Mouse (Mus musculus) intestine, postnatal 0 days (tissue): Measurements from ENCODE around the gene B3galt1. TPM values are rescaled to one million over a fixed set of nuclear protein-coding genes. Genes with fewer than 3 reads are reported as not detected.

Experiments used
- ATAC-seq: fragments of 200-750 bp; cut with Nextera tagmentation; 2 replicates; pipeline ENCODE4 v1.8.0; 2017; ENCODE audit warnings: mild to moderate bottlenecking, moderate TSS enrichment, moderate library complexity
- H3K27ac ChIP-seq: fragments of 300-500 bp; sonication (generic); 2 replicates; pipeline ENCODE4 v1.5.1; 2014; ENCODE audit warnings: mild to moderate bottlenecking, low read depth, low read length, moderate library complexity
- H3K27me3 ChIP-seq: fragments of 300-500 bp; sonication (generic); replicated peaks from 2 replicates; pipeline ENCODE4 v1.6.1; 2014; ENCODE audit warnings: low read length, mixed read lengths; ENCODE audit not compliant: control insufficient read depth, insufficient read depth
- H3K36me3 ChIP-seq: fragments of 300-500 bp; sonication (generic); 2 replicates; pipeline ENCODE4 v1.6.1; 2014; ENCODE audit warnings: mild to moderate bottlenecking, moderate library complexity; ENCODE audit not compliant: control insufficient read depth, insufficient read depth
- H3K4me1 ChIP-seq: fragments of 300-500 bp; sonication (generic); replicated peaks from 2 replicates; pipeline ENCODE4 v1.6.1; 2014; ENCODE audit warnings: antibody characterized with exemption, low read length, mixed read lengths; ENCODE audit not compliant: control insufficient read depth, insufficient read depth
- H3K4me2 ChIP-seq: fragments of 300-500 bp; sonication (generic); replicated peaks from 2 replicates; pipeline ENCODE4 v1.6.1; 2014; ENCODE audit warnings: low read depth, mild to moderate bottlenecking, moderate library complexity
- H3K4me3 ChIP-seq: fragments of 300-500 bp; sonication (generic); 2 replicates; pipeline ENCODE4 v1.5.1; 2014; ENCODE audit warnings: low read depth, low read length
- H3K9ac ChIP-seq: fragments of 300-500 bp; sonication (generic); 2 replicates; pipeline ENCODE4 v1.6.1; 2014; ENCODE audit warnings: mild to moderate bottlenecking, low read depth, low read length
- H3K9me3 ChIP-seq: fragments of 300-500 bp; sonication (generic); 2 replicates; pipeline ENCODE4 v1.6.1; 2016; ENCODE audit warnings: mixed run types; ENCODE audit not compliant: control insufficient read depth
- CTCF ChIP-seq: sonication (generic); IDR thresholded peaks from 2 replicates; pipeline ENCODE4 v1.5.1; 2016; ENCODE audit warnings: low read depth, mild to moderate bottlenecking, control low read depth, antibody characterized with exemption, moderate library complexity
- WGBS: fragments of 180-500 bp; shearing (Covaris S2); extraction: QIAGEN DNeasy Blood & Tissue Kit; methylation state at CpG from one replicate; pipeline ENCODE4 v1.1.7; 2014; 5-methylcytosine and 5-hydroxymethylcytosine counted together
- polyA plus RNA-seq: library from polyadenylated mRNA; unstranded; fragments of >200 nt; fragmentation: Nextera tagmentation; extraction: Ambion mirVana; gene quantifications from 2 replicates; pipeline ENCODE4 v1.2.1, GENCODE M21; 2015

Gene B3galt1
- 1.3 and 1.5 TPM in 2 replicates for polyA plus RNA-seq

DNA sequence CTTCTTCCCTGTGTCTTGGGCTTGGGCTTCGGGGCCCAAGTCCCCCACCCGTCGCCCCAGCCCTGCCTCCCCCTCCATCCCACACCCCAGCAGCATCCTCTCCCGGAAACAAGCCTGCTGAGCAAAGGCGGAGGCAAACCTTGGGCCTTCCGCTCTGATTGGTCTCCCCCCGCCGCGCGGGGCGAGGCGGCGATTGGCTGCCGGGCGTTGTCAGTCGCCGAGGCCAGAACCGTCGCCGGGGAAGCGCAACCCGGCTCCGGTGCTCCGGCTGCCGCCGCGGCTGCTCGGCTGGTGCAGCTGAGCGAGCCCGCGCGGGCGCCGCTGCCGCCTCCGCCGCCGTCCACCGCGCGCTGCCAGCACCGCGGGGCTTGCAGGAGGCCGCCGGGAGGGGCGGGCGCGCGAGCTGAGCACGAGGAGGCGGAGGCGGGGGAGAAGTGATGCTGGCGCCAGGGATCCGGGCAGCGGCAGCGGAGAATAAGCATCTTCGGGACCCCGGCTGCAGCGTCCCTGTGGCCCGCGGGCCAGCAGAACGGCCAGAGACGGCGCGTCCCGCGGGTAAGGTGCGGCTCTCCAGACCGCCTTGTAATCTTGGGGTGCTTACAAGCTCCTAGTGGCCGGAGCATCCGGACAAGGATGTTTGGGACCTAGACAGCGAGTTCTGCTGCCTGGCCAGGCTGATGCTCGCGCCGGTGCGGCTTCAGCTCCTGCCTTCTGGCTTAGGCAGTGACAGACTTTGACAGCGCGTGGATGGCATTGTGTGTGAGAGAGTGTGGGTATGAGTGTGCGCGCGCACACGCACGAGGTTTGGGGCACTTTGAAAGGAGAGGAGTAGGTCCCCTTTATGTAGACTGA is at the start of gene B3galt1:
Gene B3galt1, plus strand, starts transcription at position 392 of the 852 bp plus-strand sequence.
- TF ChIP-seq CTCF: no peak
- Histone ChIP-seq H3K36me3 (no peaks in the 10 kb centered on the region), H3K9me3 (no peaks in the 10 kb centered on the region), H3K4me3 (peak within 1 kb of the TSS; percentile 60), H3K27me3 (peaks cover 17% of the 10 kb centered on the region), H3K27ac (no peak within 1 kb of the TSS), H3K4me1 (no peaks in the 10 kb centered on the region), H3K9ac (peak within 1 kb of the TSS; percentile 22; the same call in 1 of the 2 replicates), H3K4me2 (peak within 1 kb of the TSS; percentile 83)
- under 1% methylated on average over 76 of the region's 83 CpGs for WGBS
- ATAC-seq: peak; percentile 83

DNA sequence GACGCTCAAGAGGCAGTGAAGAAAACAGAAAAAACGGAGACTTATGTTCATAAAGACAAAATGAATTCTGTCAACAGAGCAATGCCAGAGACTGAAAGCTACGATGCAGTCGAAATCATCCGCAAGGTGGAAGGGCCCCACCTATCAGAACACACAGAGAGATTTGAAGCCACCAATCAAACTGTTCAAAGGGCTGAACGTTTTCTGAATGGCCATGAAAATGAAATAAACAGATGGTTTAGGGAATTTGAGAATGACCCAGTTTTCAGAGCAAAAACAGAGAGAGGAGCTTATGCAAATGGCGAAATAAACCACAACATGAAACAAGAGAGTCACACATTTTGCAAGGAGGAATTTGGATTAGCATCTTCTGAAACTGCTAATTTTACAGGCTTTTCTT is 49.3 kb upstream of the B3galt1 start:
- Histone ChIP-seq H3K4me3 (no peak overlapping the region), H3K4me2 (no peak overlapping the region), H3K9ac (no peak overlapping the region), H3K9me3 (no peaks in the 10 kb centered on the region), H3K36me3 (no peaks in the 10 kb centered on the region), H3K27me3 (no peaks in the 10 kb centered on the region), H3K4me1 (no peaks in the 10 kb centered on the region), H3K27ac (no peak overlapping the region)
- no peak for ATAC-seq
- WGBS: 85% methylated on average over 7 of the region's 7 CpGs
- no peak for TF ChIP-seq CTCF

DNA sequence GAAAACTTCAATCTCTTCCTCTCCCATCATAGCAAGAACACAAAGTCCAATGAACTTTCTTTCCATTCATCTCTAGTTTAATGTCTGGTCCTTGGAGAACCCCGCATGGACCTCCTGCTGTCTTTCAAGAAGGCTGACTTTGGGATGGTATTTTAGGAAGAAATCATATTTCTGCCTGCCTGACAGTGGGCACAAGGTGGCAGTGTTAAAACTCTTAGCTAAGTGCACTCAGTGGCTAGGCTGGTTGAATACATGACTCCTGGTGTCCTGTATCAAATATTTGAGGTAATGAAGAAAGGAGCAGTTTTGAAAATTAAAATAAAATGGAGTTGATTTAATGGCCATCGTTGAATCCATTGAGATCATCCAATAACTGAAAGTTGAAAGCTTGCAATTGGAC is 30.3 kb upstream of the B3galt1 start:
- H3K4me2 ChIP-seq: no peak overlapping the region
- ATAC-seq: no peak
- WGBS: 91% methylated on average over 2 of the region's 2 CpGs

DNA sequence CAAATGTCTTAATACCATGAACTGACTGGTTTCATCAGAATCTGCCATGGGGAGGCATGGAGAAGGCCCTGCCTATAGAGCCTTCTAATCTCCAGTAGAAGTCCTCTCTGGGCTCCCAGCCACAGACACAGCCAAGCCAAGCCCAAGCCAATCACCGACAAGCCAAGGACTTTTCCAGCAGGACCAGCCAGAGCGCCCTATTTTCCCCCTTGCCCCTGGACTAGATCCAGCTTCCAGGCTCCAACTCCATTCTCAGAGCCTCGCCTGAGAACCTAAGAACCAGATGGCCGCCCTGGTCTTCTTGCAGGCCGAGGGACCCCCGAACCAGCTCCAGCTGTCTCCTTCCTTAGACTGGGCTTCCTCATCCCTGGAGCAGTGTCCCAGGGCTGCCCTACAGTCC is 26.2 kb upstream of the B3galt1 start:
- WGBS: 83% methylated on average over 6 of the region's 6 CpGs
- Histone ChIP-seq H3K4me2 (no peak overlapping the region), H3K9me3 (no peaks in the 10 kb centered on the region), H3K4me1 (no peaks in the 10 kb centered on the region), H3K27ac (no peak overlapping the region), H3K4me3 (no peak overlapping the region), H3K9ac (no peak overlapping the region), H3K36me3 (no peaks in the 10 kb centered on the region), H3K27me3 (no peaks in the 10 kb centered on the region)
- ATAC-seq: no peak
- no peak for TF ChIP-seq CTCF

More for the DNA sequence above, 30.3 kb upstream of the B3galt1 start:
- Histone ChIP-seq H3K9ac (no peak overlapping the region), H3K4me3 (no peak overlapping the region), H3K27ac (no peak overlapping the region), H3K9me3 (no peaks in the 10 kb centered on the region), H3K36me3 (no peaks in the 10 kb centered on the region), H3K4me1 (no peaks in the 10 kb centered on the region), H3K27me3 (no peaks in the 10 kb centered on the region)
- TF ChIP-seq CTCF: 0 out of 2 replicates have a peak, but pooled peaks have one; percentile 9

GRCm38 (mm10) chr2:67541957-67542696 is 23.5 kb upstream of the B3galt1 start:
- no peak for ATAC-seq
- Histone ChIP-seq H3K9ac (no peak overlapping the region), H3K36me3 (no peaks in the 10 kb centered on the region), H3K4me3 (no peak overlapping the region), H3K4me2 (no peak overlapping the region), H3K4me1 (no peaks in the 10 kb centered on the region), H3K9me3 (no peaks in the 10 kb centered on the region), H3K27ac (no peak overlapping the region), H3K27me3 (no peaks in the 10 kb centered on the region)
- WGBS: 49% methylated on average over 11 of the region's 11 CpGs
- no peak for TF ChIP-seq CTCF

GRCm38 (mm10) chr2:67544426-67544825 is 21.2 kb upstream of the B3galt1 start:
- Histone ChIP-seq H3K36me3 (no peaks in the 10 kb centered on the region), H3K27ac (no peak overlapping the region), H3K4me1 (no peaks in the 10 kb centered on the region), H3K4me2 (no peak overlapping the region), H3K9me3 (no peaks in the 10 kb centered on the region), H3K27me3 (no peaks in the 10 kb centered on the region), H3K4me3 (no peak overlapping the region), H3K9ac (no peak overlapping the region)
- WGBS: 78% methylated on average over 8 of the region's 8 CpGs
- ATAC-seq: no peak
- no peak for TF ChIP-seq CTCF
